Mouse (Mus musculus) ES-Bruce4 (cell line): ENCODE results near the gene Myo3b.

Experiments used
- CTCF ChIP-seq: IDR thresholded peaks from one replicate; pipeline ENCODE4 v1.8.1; 2011; ENCODE audit warnings: low read depth, low read length
- EP300 ChIP-seq: IDR thresholded peaks from 2 replicates; pipeline ENCODE4 v1.6.1; 2011; ENCODE audit warnings: low read depth, low read length; ENCODE audit not compliant: insufficient read depth

- TF ChIP-seq EP300 (no peak), CTCF (no peak)
Observed at GRCm38 (mm10) chr2:70292776-70293175, 253.8 kb downstream of the Myo3b start.
